Mouse (Mus musculus): ENCODE data around the gene 7420426K07Rik. TPM values are rescaled to one million over a fixed set of nuclear protein-coding genes. Genes with fewer than 3 reads are reported as not detected.

7420426K07Rik gene
- not detected in 2 replicates for total RNA-seq (2023)

GRCm38 (mm10) chr9:98902819-98903218, at the start of gene 7420426K07Rik:
7420426K07Rik (plus strand) TSS chr9:98903119.

GRCm38 (mm10) chr9:98856210-98856609, 46.7 kb upstream of the 7420426K07Rik start, which contains the start of gene Prr23a2:
Prr23a2 (plus strand) TSS chr9:98856494.

GRCm38 (mm10) chr9:98864571-98864970, 38.3 kb upstream of the 7420426K07Rik start, which contains the start of gene Prr23a3:
Prr23a3 (plus strand) TSS chr9:98864767.

Other genes with a start within 250 kb of the 7420426K07Rik start
- gene Prr23a1, start 60.6 kb upstream of the 7420426K07Rik start, total RNA-seq (2023): not detected in 2 replicates
- gene Prr23a2, start 46.6 kb upstream of the 7420426K07Rik start, total RNA-seq (2023): not detected in 2 replicates
- gene Prr23a3, start 38.4 kb upstream of the 7420426K07Rik start, total RNA-seq (2023): not detected in 2 replicates
- gene Foxl2, start 52.2 kb downstream of the 7420426K07Rik start, total RNA-seq (2023): not detected in 2 replicates
- gene Faim, start 83.3 kb downstream of the 7420426K07Rik start, total RNA-seq (2023): 13.6 and 20.9 TPM in 2 replicates
- not detected in 2 replicates for gene Gm1123, start 132.6 kb downstream of the 7420426K07Rik start, total RNA-seq (2023)
- 43.9 and 57.6 TPM in 2 replicates for gene Pik3cb, start 237.5 kb downstream of the 7420426K07Rik start, total RNA-seq (2023)